Mouse (Mus musculus): Measurements from ENCODE around the gene Hopx. TPM values are rescaled to one million over a fixed set of nuclear protein-coding genes. Genes with fewer than 3 reads are reported as not detected.

Gene Hopx
- total and polyA plus RNA-seq, 3 experiments, result 26.8 to 43.4 TPM; not detected in 1

DNA sequence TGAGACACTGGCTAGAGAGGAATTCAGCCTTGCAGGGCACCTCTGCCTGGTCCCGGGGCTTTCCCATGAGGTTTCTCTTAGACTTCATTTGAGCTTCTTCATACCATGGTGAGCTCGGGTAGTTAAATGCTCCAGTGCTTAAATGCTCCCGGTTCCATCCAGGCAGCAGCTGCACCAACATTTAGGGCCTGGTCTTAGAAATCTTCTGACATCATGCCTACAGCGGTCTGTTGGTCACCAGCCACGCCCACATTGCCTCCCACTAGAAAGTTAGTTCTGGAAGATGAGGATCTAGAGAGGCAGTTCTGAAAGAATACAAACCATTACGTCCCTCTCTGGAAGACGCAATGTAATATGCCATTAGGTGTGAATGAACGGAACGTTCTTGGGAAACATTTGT is 8.7 kb upstream of the Hopx start:
- Histone ChIP-seq H3K27me3 (ENCODE audit: control insufficient read depth in 1 of 2, insufficient read depth in 2 of 2, low read length in 2 of 2) (no peaks in the 10 kb centered on the region), H3K9me3 (replicated peaks; ENCODE audit: insufficient read depth, low read length) (no peaks in the 10 kb centered on the region), H3K4me3 (ENCODE audit: control insufficient read depth in 1 of 2, insufficient read depth in 1 of 2, low read depth in 2 of 2, low read length in 2 of 2) (0 out of 4 replicates have a peak overlapping the region, but pooled peaks of 1 of the 2 experiments have one; percentile 9), H3K79me2 (ENCODE audit: control insufficient read depth, insufficient read depth, low read length, poor library complexity) (no peaks in the 10 kb centered on the region), H3K27ac (ENCODE audit: control insufficient read depth, low read depth, low read length) (peak overlapping the region; percentile 86), H3K36me3 (ENCODE audit: control insufficient read depth in 1 of 2, insufficient read depth in 2 of 2, low read length in 2 of 2) (peaks cover 0 to 36% of the 10 kb centered on the region in 2 experiments; a peak in 2 of 4 replicates), H3K4me1 (ENCODE audit: control insufficient read depth in 1 of 2, insufficient read depth in 2 of 2, low read length in 2 of 2) (peaks cover 35 to 41% of the 10 kb centered on the region in 2 experiments), H3K9ac (ENCODE audit: control insufficient read depth, low read depth, low read length, poor library complexity, severe bottlenecking) (no peak overlapping the region)
- DNase-seq (ENCODE audit: low read depth, low spot score), result no peak
- TF ChIP-seq JUND (IDR thresholded peaks at IDR 0.05; ENCODE audit: low read depth, low read length) (no peak), POLR2AphosphoS5 (IDR thresholded peaks at IDR 0.05; ENCODE audit: borderline replicate concordance, low read depth, low read length) (no peak), E2F4 (IDR thresholded peaks at IDR 0.05; ENCODE audit: borderline replicate concordance, low read depth, low read length) (no peak), ZKSCAN1 (IDR thresholded peaks at IDR 0.05; ENCODE audit: low read depth, low read length) (no peak), CHD1 (IDR thresholded peaks at IDR 0.05; ENCODE audit: low read depth, low read length) (no peak), TAL1 (IDR thresholded peaks at IDR 0.05; ENCODE audit: low read length) (no peak), MAZ (IDR thresholded peaks at IDR 0.05; ENCODE audit: low read depth, low read length) (no peak), CHD2 (IDR thresholded peaks at IDR 0.05; ENCODE audit: low read length) (no peak), MYC (IDR thresholded peaks at IDR 0.05; ENCODE audit: low read depth, low read length) (no peak), NELFE (IDR thresholded peaks at IDR 0.05; ENCODE audit: low read depth, low read length) (no peak), EP300 (IDR thresholded peaks at IDR 0.05; ENCODE audit: low read depth in 1 of 2, low read length in 2 of 2) (no peak), ZNF384 (IDR thresholded peaks at IDR 0.05; ENCODE audit: low read depth, low read length) (no peak), TCF12 (IDR thresholded peaks at IDR 0.05; ENCODE audit: low read depth, low read length) (no peak), HCFC1 (IDR thresholded peaks at IDR 0.05; ENCODE audit: low read depth, low read length) (no peak), MYB (IDR thresholded peaks at IDR 0.05; ENCODE audit: low read depth, low read length) (no peak), RAD21 (IDR thresholded peaks at IDR 0.05; ENCODE audit: low read depth, low read length) (no peak), ETS1 (IDR thresholded peaks at IDR 0.05; ENCODE audit: low read depth, low read length) (no peak), TBP (IDR thresholded peaks at IDR 0.05; ENCODE audit: low read depth, low read length) (no peak), MEF2A (IDR thresholded peaks at IDR 0.05; ENCODE audit: extremely low read depth, insufficient replicate concordance, low read depth, low read length, poor library complexity, severe bottlenecking) (no peak), USF2 (IDR thresholded peaks at IDR 0.05; ENCODE audit: borderline replicate concordance in 1 of 2, insufficient read depth in 1 of 2, low read depth in 1 of 2, low read length in 2 of 2) (no peak)
